Mouse (Mus musculus): ENCODE measurements around the gene Sf3a1. TPM values are rescaled to one million over a fixed set of nuclear protein-coding genes. Genes with fewer than 3 reads are reported as not detected.
A peak's percentile ranks its signal among the peaks of the same experiment; 100 is the strongest.

Sf3a1 gene
- polyA plus RNA-seq, 1 experiment from 2014 or later: 41.4 TPM

DNA sequence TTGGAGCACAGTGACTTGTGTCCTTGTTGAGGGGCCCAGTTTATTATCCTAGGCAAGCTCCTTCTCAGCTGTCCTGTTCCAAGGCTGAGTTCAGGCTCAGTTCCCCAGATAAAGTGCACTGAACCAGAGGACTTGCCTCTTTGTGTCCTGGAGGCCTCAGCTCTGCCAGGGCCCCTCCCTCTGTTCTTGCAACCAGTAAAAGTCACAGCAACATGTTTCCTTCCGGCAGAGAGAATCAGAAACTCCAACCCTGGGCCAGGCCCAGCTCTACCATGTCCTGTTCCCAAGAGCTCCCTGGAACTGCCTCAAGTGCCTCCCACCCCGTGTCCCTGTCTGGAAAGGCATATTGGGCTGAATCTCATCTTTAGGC lies 43.5 kb downstream of the Sf3a1 start:
- ATAC-seq (ENCODE audit: insufficient read depth, low FRiP score): peak; percentile 70

DNA sequence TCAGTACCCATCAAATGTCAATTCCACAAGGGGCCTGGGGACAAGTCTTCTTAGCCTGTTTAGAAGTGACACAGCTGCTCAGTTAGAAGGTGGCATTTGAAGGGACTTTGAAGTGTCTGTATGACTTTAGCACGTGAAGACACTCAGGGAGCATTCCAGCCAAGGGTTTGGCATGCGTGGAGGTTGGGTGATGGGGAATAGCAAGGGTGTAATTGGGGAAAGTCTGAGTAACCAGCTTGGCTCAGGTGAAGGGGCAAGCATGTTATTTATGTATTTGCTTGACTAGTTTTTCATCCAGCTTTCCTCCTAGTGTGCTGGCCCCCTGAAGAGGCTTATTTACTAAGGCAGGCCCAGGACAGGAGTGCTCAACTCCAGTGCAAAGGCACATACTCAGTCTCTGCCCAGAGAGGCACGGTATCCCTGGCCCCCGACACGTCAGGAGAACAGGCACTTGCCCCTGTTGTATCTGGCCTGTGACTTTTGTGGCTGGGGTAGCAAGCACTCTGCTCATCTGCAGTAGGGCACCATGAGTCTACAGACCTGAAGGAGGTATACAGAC lies 45.0 kb downstream of the Sf3a1 start:
- H3K27ac ChIP-seq (ENCODE audit: low read length): no peak overlapping the region
- H3K27me3 ChIP-seq (ENCODE audit: control insufficient read depth, insufficient read depth, low read length): no peaks in the 10 kb centered on the region
- H3K4me2 ChIP-seq (ENCODE audit: low read depth, low read length): no peak overlapping the region
- H3K36me3 ChIP-seq (ENCODE audit: control insufficient read depth, insufficient read depth, low read length): peaks cover 8% of the 10 kb centered on the region; the same call in 1 of the 2 replicates
- no peak overlapping the region for H3K4me3 ChIP-seq (replicated peaks; ENCODE audit: low read length)
- WGBS: 82% methylated on average over 5 of the region's 5 CpGs
- H3K4me1 ChIP-seq (ENCODE audit: control insufficient read depth, insufficient read depth, low read length): peaks cover 12% of the 10 kb centered on the region
- ATAC-seq (ENCODE audit: insufficient read depth, low FRiP score): no peak
- no peaks in the 10 kb centered on the region for H3K9me3 ChIP-seq (replicated peaks; ENCODE audit: control insufficient read depth, low read length)
- no peak overlapping the region for H3K9ac ChIP-seq (ENCODE audit: low read length)

More for the DNA sequence above, 43.5 kb downstream of the Sf3a1 start:
- H3K4me1 ChIP-seq (ENCODE audit: control insufficient read depth, insufficient read depth, low read length): peaks cover 12% of the 10 kb centered on the region
- H3K27ac ChIP-seq (ENCODE audit: low read length): peak overlapping the region; percentile 72
- H3K27me3 ChIP-seq (ENCODE audit: control insufficient read depth, insufficient read depth, low read length): no peaks in the 10 kb centered on the region
- 28% methylated on average over 2 of the region's 2 CpGs for WGBS
- peak overlapping the region; percentile 14; the same call in 1 of the 2 replicates for H3K9ac ChIP-seq (ENCODE audit: low read length)
- no peak overlapping the region for H3K4me3 ChIP-seq (replicated peaks; ENCODE audit: low read length)
- no peak overlapping the region for H3K4me2 ChIP-seq (ENCODE audit: low read depth, low read length)
- H3K36me3 ChIP-seq (ENCODE audit: control insufficient read depth, insufficient read depth, low read length): peaks cover 5% of the 10 kb centered on the region; the same call in 1 of the 2 replicates
- H3K9me3 ChIP-seq (replicated peaks; ENCODE audit: control insufficient read depth, low read length): no peaks in the 10 kb centered on the region

DNA sequence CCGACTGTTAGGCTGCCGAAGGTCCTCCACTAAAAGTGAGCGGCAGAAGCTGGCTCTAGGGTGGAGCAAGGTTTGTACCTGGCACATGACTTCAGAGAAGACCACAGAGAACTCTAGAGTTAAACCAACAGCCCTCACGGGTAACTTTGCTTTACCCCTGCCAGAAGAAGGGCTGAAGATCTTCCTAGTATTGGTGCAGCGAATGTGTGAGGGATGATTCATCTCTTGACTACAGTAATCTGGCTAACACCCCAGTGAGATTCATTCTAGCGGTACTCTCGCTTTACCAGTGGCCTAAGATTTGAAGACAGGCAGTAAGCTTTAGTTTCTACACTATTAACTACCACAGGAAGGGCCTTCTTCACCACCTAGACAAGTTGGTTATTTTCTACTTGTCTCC lies 45.8 kb downstream of the Sf3a1 start:
- Histone ChIP-seq H3K36me3 (ENCODE audit: control insufficient read depth, insufficient read depth, low read length) (peaks cover 14% of the 10 kb centered on the region; the same call in 1 of the 2 replicates), H3K27me3 (ENCODE audit: control insufficient read depth, insufficient read depth, low read length) (no peaks in the 10 kb centered on the region), H3K4me1 (ENCODE audit: control insufficient read depth, insufficient read depth, low read length) (peaks cover 12% of the 10 kb centered on the region), H3K4me2 (ENCODE audit: low read depth, low read length) (no peak overlapping the region), H3K27ac (ENCODE audit: low read length) (no peak overlapping the region), H3K9ac (ENCODE audit: low read length) (no peak overlapping the region), H3K9me3 (replicated peaks; ENCODE audit: control insufficient read depth, low read length) (no peaks in the 10 kb centered on the region), H3K4me3 (replicated peaks; ENCODE audit: low read length) (no peak overlapping the region)
- ATAC-seq (ENCODE audit: insufficient read depth, low FRiP score): no peak
- 79% methylated on average over 7 of the region's 7 CpGs for WGBS

DNA sequence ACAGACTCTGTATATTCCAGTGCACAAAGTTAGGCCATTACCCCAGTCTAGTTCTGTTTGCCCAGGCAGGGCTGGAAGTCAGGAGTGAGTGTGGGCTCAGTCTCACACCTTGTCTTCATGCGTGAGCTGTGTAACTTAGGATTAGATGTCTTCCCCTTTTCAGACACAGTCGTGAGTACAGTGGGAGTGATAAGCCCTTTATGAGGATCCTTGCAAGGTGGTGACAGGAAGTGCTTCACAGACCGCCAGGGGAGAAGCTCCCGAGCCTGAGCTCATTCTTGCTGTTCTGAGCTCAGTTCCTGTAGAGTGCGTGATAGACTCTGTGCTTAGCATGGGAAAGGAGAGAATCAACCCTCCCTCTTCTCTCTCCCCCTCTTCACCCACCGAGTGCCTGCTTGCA lies 46.4 kb downstream of the Sf3a1 start:
- WGBS: 67% methylated on average over 6 of the region's 6 CpGs
- no peak overlapping the region for H3K4me2 ChIP-seq (ENCODE audit: low read depth, low read length)
- H3K27ac ChIP-seq (ENCODE audit: low read length): no peak overlapping the region
- peaks cover 15% of the 10 kb centered on the region; the same call in 1 of the 2 replicates for H3K36me3 ChIP-seq (ENCODE audit: control insufficient read depth, insufficient read depth, low read length)
- peaks cover 12% of the 10 kb centered on the region for H3K4me1 ChIP-seq (ENCODE audit: control insufficient read depth, insufficient read depth, low read length)
- no peak overlapping the region for H3K9ac ChIP-seq (ENCODE audit: low read length)
- no peak overlapping the region for H3K4me3 ChIP-seq (replicated peaks; ENCODE audit: low read length)
- H3K9me3 ChIP-seq (replicated peaks; ENCODE audit: control insufficient read depth, low read length): no peaks in the 10 kb centered on the region
- H3K27me3 ChIP-seq (ENCODE audit: control insufficient read depth, insufficient read depth, low read length): no peaks in the 10 kb centered on the region
- ATAC-seq (ENCODE audit: insufficient read depth, low FRiP score): no peak

DNA sequence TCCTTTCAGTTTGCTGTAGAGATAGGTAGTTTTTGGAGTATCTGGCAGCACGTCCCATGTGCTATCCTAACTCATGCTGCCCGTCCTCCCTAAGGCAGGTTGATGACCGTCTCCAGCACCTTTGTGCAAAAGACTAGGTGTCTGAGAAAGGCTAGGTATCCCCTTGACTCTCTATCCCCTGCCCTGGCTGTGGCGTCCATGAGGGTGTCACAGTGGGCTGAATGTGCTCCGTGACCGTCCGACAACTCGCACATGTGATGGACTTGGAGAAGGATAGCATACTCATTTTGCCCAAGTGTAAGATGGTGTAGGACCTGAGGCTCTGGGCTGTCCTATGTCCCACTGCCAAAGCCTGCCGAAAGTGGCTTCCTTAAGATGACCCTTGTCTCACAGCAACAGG lies 47.5 kb downstream of the Sf3a1 start:
- no peaks in the 10 kb centered on the region for H3K9me3 ChIP-seq (replicated peaks; ENCODE audit: control insufficient read depth, low read length)
- H3K4me1 ChIP-seq (ENCODE audit: control insufficient read depth, insufficient read depth, low read length): peaks cover 12% of the 10 kb centered on the region
- H3K27me3 ChIP-seq (ENCODE audit: control insufficient read depth, insufficient read depth, low read length): no peaks in the 10 kb centered on the region
- 95% methylated on average over 9 of the region's 9 CpGs for WGBS
- peaks cover 15% of the 10 kb centered on the region; the same call in 1 of the 2 replicates for H3K36me3 ChIP-seq (ENCODE audit: control insufficient read depth, insufficient read depth, low read length)
- H3K9ac ChIP-seq (ENCODE audit: low read length): no peak overlapping the region
- no peak overlapping the region for H3K27ac ChIP-seq (ENCODE audit: low read length)
- H3K4me3 ChIP-seq (replicated peaks; ENCODE audit: low read length): no peak overlapping the region
- H3K4me2 ChIP-seq (ENCODE audit: low read depth, low read length): no peak overlapping the region
- no peak for ATAC-seq (ENCODE audit: insufficient read depth, low FRiP score)

DNA sequence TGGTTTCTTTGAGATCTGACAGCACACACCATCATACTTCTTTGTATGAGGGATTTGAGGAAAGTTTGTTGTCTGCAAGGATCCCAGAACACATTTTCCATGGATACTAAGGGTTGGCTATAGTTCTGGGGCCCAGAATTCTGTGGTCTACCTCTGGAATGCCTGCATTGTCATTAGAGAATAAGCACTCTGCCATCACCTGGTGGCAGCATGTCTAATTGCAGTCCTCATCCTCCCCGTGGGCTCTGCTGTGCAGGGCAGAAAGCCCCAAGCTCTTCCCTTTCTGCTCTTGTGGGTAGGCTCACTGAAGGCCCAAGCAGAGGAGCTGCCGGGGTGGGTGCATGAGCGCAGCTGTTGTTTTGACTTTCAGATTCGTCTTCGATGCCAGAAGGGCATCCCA lies 49.4 kb downstream of the Sf3a1 start:
- Histone ChIP-seq H3K9ac (ENCODE audit: low read length) (no peak overlapping the region), H3K36me3 (ENCODE audit: control insufficient read depth, insufficient read depth, low read length) (peaks cover 25% of the 10 kb centered on the region; the same call in 1 of the 2 replicates), H3K27me3 (ENCODE audit: control insufficient read depth, insufficient read depth, low read length) (no peaks in the 10 kb centered on the region), H3K4me2 (ENCODE audit: low read depth, low read length) (no peak overlapping the region), H3K9me3 (replicated peaks; ENCODE audit: control insufficient read depth, low read length) (no peaks in the 10 kb centered on the region), H3K27ac (ENCODE audit: low read length) (no peak overlapping the region), H3K4me1 (ENCODE audit: control insufficient read depth, insufficient read depth, low read length) (no peaks in the 10 kb centered on the region), H3K4me3 (replicated peaks; ENCODE audit: low read length) (no peak overlapping the region)
- WGBS: 78% methylated on average over 5 of the region's 5 CpGs
- ATAC-seq (ENCODE audit: insufficient read depth, low FRiP score): no peak

DNA sequence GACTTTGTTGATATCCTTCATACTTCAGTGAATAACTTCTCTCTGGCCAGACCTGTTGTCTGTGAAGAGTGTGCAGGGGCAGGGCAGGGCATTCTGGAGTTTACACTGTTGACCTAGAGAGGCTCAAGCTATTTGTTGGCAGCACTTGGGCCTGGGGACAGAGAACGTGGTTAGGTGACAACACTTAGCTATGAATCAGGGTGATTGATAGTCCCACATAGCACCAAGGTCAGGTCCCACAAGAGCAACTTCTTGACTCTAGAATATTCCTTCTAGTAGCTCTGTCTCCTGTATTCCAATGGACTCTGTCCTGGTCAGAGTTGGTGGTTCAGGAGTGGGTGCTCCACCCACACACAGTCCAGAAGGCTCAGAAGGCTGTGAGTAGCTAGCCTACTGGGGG lies 50.6 kb downstream of the Sf3a1 start:
- WGBS: 48% methylated on average over 1 of the region's 1 CpGs
- ATAC-seq (ENCODE audit: insufficient read depth, low FRiP score): no peak
- H3K9ac ChIP-seq (ENCODE audit: low read length): no peak overlapping the region
- no peaks in the 10 kb centered on the region for H3K4me1 ChIP-seq (ENCODE audit: control insufficient read depth, insufficient read depth, low read length)
- peaks cover 33% of the 10 kb centered on the region; the same call in 1 of the 2 replicates for H3K36me3 ChIP-seq (ENCODE audit: control insufficient read depth, insufficient read depth, low read length)
- no peaks in the 10 kb centered on the region for H3K27me3 ChIP-seq (ENCODE audit: control insufficient read depth, insufficient read depth, low read length)
- H3K9me3 ChIP-seq (replicated peaks; ENCODE audit: control insufficient read depth, low read length): no peaks in the 10 kb centered on the region
- no peak overlapping the region for H3K27ac ChIP-seq (ENCODE audit: low read length)
- H3K4me3 ChIP-seq (replicated peaks; ENCODE audit: low read length): no peak overlapping the region
- no peak overlapping the region for H3K4me2 ChIP-seq (ENCODE audit: low read depth, low read length)

DNA sequence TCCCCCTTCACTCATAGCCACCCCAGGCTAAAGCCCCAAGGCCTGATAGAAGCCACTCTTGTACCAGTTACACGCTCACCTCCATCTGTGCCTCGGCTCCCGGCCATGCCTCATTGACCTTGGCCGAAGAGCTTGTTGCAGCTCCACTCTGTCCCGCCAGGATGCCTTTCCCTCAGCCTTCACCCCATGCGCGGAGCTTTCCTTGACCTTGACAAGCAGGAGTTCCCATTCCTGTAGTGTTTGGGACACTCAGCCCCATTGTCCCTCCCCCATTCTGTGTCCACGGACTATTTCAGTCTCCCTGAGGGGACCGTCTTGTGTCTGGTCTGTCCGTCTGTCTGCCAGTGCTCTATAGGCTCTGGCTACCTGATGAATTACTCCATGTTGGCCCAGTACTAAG lies 53.0 kb downstream of the Sf3a1 start:
- H3K27ac ChIP-seq (ENCODE audit: low read length): no peak overlapping the region
- peaks cover 28% of the 10 kb centered on the region; the same call in 1 of the 2 replicates for H3K36me3 ChIP-seq (ENCODE audit: control insufficient read depth, insufficient read depth, low read length)
- no peaks in the 10 kb centered on the region for H3K4me1 ChIP-seq (ENCODE audit: control insufficient read depth, insufficient read depth, low read length)
- no peak for ATAC-seq (ENCODE audit: insufficient read depth, low FRiP score)
- H3K4me3 ChIP-seq (replicated peaks; ENCODE audit: low read length): no peak overlapping the region
- no peak overlapping the region for H3K4me2 ChIP-seq (ENCODE audit: low read depth, low read length)
- H3K9ac ChIP-seq (ENCODE audit: low read length): no peak overlapping the region
- 89% methylated on average over 10 of the region's 10 CpGs for WGBS
- no peaks in the 10 kb centered on the region for H3K27me3 ChIP-seq (ENCODE audit: control insufficient read depth, insufficient read depth, low read length)
- no peaks in the 10 kb centered on the region for H3K9me3 ChIP-seq (replicated peaks; ENCODE audit: control insufficient read depth, low read length)

DNA sequence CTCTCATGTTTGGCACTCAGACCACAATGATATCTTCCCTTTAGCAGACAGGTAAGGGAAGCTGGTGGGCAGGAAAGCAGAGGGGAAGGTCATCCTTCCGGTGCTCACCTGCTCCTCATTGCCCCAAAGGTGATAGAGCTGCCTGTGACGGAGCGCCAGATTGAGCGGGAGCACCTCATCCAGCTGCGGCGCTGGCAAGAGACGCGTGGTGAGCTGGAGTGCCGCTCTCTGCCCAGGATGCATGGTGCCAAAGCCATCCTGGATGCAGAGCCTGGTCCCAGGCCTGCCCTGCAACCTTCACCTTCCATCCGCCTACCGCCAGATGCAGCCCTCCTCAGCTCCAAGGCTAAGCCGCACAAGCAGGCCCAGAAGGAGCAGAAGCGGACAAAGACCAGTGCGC lies 54.4 kb downstream of the Sf3a1 start:
- no peaks in the 10 kb centered on the region for H3K9me3 ChIP-seq (replicated peaks; ENCODE audit: control insufficient read depth, low read length)
- no peaks in the 10 kb centered on the region for H3K27me3 ChIP-seq (ENCODE audit: control insufficient read depth, insufficient read depth, low read length)
- no peak overlapping the region for H3K27ac ChIP-seq (ENCODE audit: low read length)
- peaks cover 11% of the 10 kb centered on the region; the same call in 1 of the 2 replicates for H3K4me1 ChIP-seq (ENCODE audit: control insufficient read depth, insufficient read depth, low read length)
- H3K4me3 ChIP-seq (replicated peaks; ENCODE audit: low read length): no peak overlapping the region
- no peak for ATAC-seq (ENCODE audit: insufficient read depth, low FRiP score)
- peaks cover 28% of the 10 kb centered on the region; the same call in 1 of the 2 replicates for H3K36me3 ChIP-seq (ENCODE audit: control insufficient read depth, insufficient read depth, low read length)
- no peak overlapping the region for H3K9ac ChIP-seq (ENCODE audit: low read length)
- WGBS: 95% methylated on average over 14 of the region's 14 CpGs
- no peak overlapping the region for H3K4me2 ChIP-seq (ENCODE audit: low read depth, low read length)

All from stomach, embryonic 16.5 days (tissue).